Mouse (Mus musculus): ENCODE data around the gene Sirpa. TPM values are rescaled to one million over a fixed set of nuclear protein-coding genes. Genes with fewer than 3 reads are reported as not detected.

The Sirpa gene
- polyA plus RNA-seq, 1 experiment: 94.2 TPM

- TF ChIP-seq CTCF (IDR thresholded peaks at IDR 0.05; ENCODE audit: insufficient read depth, low read length): no peak
- no peak for TF ChIP-seq POLR2A (IDR thresholded peaks at IDR 0.05; ENCODE audit: borderline replicate concordance, extremely low read depth, low read depth, low read length)
- H3K4me3 ChIP-seq (replicated peaks; ENCODE audit: extremely low read depth, low read depth, low read length): no peak overlapping the region
- DNase-seq: no peak
- 58% methylated on average over 3 of the region's 3 CpGs for WGBS
- H3K4me1 ChIP-seq (ENCODE audit: control insufficient read depth, insufficient read depth, low read length): no peaks in the 10 kb centered on the region
These were observed 33.8 kb upstream of the Sirpa start for GRCm38 (mm10) chr2:129558875-129559219.

- 58% methylated on average over 3 of the region's 3 CpGs for WGBS
These were observed 30.8 kb upstream of the Sirpa start for GRCm38 (mm10) chr2:129561796-129562195.

GRCm38 (mm10) chr2:129563944-129564709, 28.5 kb upstream of the Sirpa start:
- no peaks in the 10 kb centered on the region for H3K4me1 ChIP-seq (ENCODE audit: control insufficient read depth, insufficient read depth, low read length)
- WGBS: 70% methylated on average over 5 of the region's 5 CpGs
- DNase-seq: no peak
- no peak overlapping the region for H3K4me3 ChIP-seq (replicated peaks; ENCODE audit: extremely low read depth, low read depth, low read length)
- TF ChIP-seq POLR2A (IDR thresholded peaks at IDR 0.05; ENCODE audit: borderline replicate concordance, extremely low read depth, low read depth, low read length) (no peak), CTCF (IDR thresholded peaks at IDR 0.05; ENCODE audit: insufficient read depth, low read length) (no peak)

More at GRCm38 (mm10) chr2:129561796-129562195, 30.8 kb upstream of the Sirpa start:
- H3K4me1 ChIP-seq (ENCODE audit: control insufficient read depth, insufficient read depth, low read length): no peaks in the 10 kb centered on the region
- no peak for DNase-seq
- no peak overlapping the region for H3K4me3 ChIP-seq (replicated peaks; ENCODE audit: extremely low read depth, low read depth, low read length)
- TF ChIP-seq POLR2A (IDR thresholded peaks at IDR 0.05; ENCODE audit: borderline replicate concordance, extremely low read depth, low read depth, low read length) (no peak), CTCF (IDR thresholded peaks at IDR 0.05; ENCODE audit: insufficient read depth, low read length) (no peak)

DNA sequence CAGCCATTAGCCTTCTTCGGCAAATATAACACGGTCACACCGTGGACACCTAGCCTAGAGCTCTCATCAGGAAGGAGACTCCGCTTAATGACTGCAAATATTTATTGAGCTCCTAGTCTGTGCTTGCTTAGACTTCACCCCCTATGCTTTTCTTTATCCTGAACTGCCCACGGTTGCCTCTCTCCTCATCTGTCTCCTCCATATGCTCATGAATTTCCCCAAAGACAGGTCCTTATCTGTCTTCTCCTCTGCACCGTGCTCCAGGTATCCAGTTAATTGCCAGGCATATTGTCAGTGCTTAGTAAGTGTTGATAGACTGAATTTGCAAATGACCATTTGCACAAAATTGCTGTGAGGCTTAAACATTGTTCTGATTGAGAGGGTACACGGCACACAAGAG, 23.5 kb upstream of the Sirpa start:
- H3K4me1 ChIP-seq (ENCODE audit: control insufficient read depth, insufficient read depth, low read length): no peaks in the 10 kb centered on the region
- DNase-seq: no peak
- WGBS: 56% methylated on average over 7 of the region's 7 CpGs
- no peak overlapping the region for H3K4me3 ChIP-seq (replicated peaks; ENCODE audit: extremely low read depth, low read depth, low read length)
- TF ChIP-seq POLR2A (IDR thresholded peaks at IDR 0.05; ENCODE audit: borderline replicate concordance, extremely low read depth, low read depth, low read length) (no peak), CTCF (IDR thresholded peaks at IDR 0.05; ENCODE audit: insufficient read depth, low read length) (no peak)

- WGBS: 50% methylated on average over 5 of the region's 5 CpGs
- Histone ChIP-seq H3K4me3 (replicated peaks; ENCODE audit: extremely low read depth, low read depth, low read length) (no peak overlapping the region), H3K4me1 (ENCODE audit: control insufficient read depth, insufficient read depth, low read length) (no peaks in the 10 kb centered on the region)
- no peak for TF ChIP-seq POLR2A (IDR thresholded peaks at IDR 0.05; ENCODE audit: borderline replicate concordance, extremely low read depth, low read depth, low read length)
- no peak for TF ChIP-seq CTCF (IDR thresholded peaks at IDR 0.05; ENCODE audit: insufficient read depth, low read length)
- DNase-seq: no peak
These were observed 23.1 kb upstream of the Sirpa start for GRCm38 (mm10) chr2:129569556-129569955.

GRCm38 (mm10) chr2:129573701-129574273, 18.8 kb upstream of the Sirpa start:
- H3K4me1 ChIP-seq (ENCODE audit: control insufficient read depth, insufficient read depth, low read length): 0 out of 2 replicates have a peak, but pooled peaks cover 2% of the 10 kb centered on the region
- H3K4me3 ChIP-seq (replicated peaks; ENCODE audit: extremely low read depth, low read depth, low read length): no peak overlapping the region
- TF ChIP-seq POLR2A (IDR thresholded peaks at IDR 0.05; ENCODE audit: borderline replicate concordance, extremely low read depth, low read depth, low read length): no peak
- no peak for TF ChIP-seq CTCF (IDR thresholded peaks at IDR 0.05; ENCODE audit: insufficient read depth, low read length)
- no peak for DNase-seq
- 26% methylated on average over 4 of the region's 4 CpGs for WGBS

DNA sequence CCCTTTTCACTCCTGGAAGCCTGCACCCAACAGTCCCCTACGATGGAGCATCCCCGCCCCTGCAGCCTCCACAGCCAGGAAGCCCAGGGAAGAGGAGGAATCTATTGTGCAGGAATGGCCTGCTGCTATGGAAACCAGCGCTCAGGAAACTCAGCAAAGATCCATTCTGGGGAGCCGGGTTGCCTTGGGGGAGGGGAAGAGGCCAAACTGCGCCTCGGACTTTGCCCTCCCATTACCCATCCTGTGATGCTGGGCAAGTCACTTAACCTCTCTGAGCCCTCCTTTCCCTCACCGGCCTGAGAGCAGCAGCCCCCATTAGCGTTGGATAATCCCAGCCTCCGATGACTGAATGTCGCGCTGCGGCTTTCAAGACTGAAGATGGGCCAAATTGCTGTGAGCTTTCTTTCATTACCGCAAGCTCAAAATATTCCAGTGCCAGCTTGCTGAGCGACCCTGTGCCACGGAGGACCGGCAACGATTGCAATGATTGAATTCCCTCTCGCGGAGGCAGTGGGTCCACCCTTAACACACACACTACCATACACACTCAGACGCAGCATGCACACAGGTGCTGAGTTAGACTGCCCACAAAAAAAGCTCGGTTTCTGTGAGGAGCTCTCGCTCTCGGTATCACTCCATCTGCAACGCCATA, 18.1 kb upstream of the Sirpa start:
- TF ChIP-seq POLR2A (IDR thresholded peaks at IDR 0.05; ENCODE audit: borderline replicate concordance, extremely low read depth, low read depth, low read length) (no peak), CTCF (IDR thresholded peaks at IDR 0.05; ENCODE audit: insufficient read depth, low read length) (no peak)
- 0 out of 2 replicates have a peak, but pooled peaks cover 2% of the 10 kb centered on the region for H3K4me1 ChIP-seq (ENCODE audit: control insufficient read depth, insufficient read depth, low read length)
- 23% methylated on average over 24 of the region's 24 CpGs for WGBS
- no peak overlapping the region for H3K4me3 ChIP-seq (replicated peaks; ENCODE audit: extremely low read depth, low read depth, low read length)
- DNase-seq: no peak

DNA sequence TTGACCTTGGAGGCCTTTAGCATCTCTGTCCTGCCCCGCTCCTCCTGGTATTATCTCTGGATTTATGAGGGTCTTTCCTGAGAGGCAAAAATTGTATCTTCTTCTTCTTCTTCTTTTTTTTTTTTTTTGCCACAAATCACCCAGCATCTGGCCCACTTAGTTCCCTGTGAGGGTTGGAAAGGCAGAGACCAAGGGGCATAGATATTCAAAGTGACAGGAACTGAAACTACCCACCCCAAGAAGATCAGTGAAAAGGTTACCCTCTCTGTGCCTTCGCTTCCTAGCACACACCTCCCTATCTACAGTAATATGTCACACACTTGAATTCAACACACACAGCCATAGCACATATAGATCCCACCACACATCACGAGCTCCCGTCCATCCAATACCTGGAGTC, 17.5 kb upstream of the Sirpa start:
- Histone ChIP-seq H3K4me1 (ENCODE audit: control insufficient read depth, insufficient read depth, low read length) (0 out of 2 replicates have a peak, but pooled peaks cover 2% of the 10 kb centered on the region), H3K4me3 (replicated peaks; ENCODE audit: extremely low read depth, low read depth, low read length) (no peak overlapping the region)
- WGBS: 83% methylated on average over 4 of the region's 4 CpGs
- TF ChIP-seq CTCF (IDR thresholded peaks at IDR 0.05; ENCODE audit: insufficient read depth, low read length) (no peak), POLR2A (IDR thresholded peaks at IDR 0.05; ENCODE audit: borderline replicate concordance, extremely low read depth, low read depth, low read length) (no peak)
- DNase-seq: no peak

DNA sequence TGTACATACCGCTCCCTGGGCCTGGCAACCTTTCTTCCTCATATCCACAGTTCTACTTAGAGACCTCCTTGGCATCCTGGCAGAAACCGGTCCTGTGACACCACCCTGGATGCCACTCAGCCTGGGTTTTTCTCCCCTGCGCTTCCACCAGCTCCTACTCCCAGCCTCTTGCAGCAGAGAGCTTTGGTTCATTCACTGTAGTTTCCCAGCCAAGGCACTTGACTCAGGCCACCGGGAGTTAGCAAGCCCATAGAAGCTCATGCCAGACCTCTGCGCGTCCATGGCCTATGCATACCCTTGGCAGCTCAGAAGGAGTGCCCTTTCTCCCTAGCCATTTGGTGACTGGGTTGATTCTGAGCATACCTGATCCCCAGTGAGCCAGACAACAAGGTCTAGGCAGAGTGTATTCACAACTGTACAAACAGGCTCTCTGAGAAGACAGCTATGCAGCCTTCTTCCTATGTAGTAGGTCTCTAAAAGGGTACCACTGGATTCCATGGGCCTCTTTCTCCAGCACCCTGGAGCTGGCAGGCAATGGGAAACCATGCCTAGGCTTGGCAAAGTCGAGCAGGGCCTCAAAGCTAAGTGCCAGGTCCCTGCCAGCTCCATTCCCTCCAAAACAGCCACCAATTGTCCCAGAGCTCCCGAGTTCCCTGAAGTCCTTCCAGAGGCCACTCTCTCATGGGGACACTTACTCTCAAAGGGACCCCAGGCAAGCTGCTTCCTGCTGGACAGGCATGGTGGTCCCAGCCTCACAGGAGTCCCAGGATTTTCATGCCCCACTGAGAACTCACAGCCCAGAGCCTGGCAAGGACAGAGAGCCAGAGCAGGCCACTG, 15.8 kb upstream of the Sirpa start:
- WGBS: 74% methylated on average over 8 of the region's 8 CpGs
- no peak overlapping the region for H3K4me3 ChIP-seq (replicated peaks; ENCODE audit: extremely low read depth, low read depth, low read length)
- H3K4me1 ChIP-seq (ENCODE audit: control insufficient read depth, insufficient read depth, low read length): 0 out of 2 replicates have a peak, but pooled peaks cover 2% of the 10 kb centered on the region
- TF ChIP-seq CTCF (IDR thresholded peaks at IDR 0.05; ENCODE audit: insufficient read depth, low read length) (no peak), POLR2A (IDR thresholded peaks at IDR 0.05; ENCODE audit: borderline replicate concordance, extremely low read depth, low read depth, low read length) (no peak)
- DNase-seq: no peak

All from lung, adult 2 months (tissue).